Mouse (Mus musculus): Measurements from ENCODE around the gene Mrpl44.

Mrpl44 gene

DNA sequence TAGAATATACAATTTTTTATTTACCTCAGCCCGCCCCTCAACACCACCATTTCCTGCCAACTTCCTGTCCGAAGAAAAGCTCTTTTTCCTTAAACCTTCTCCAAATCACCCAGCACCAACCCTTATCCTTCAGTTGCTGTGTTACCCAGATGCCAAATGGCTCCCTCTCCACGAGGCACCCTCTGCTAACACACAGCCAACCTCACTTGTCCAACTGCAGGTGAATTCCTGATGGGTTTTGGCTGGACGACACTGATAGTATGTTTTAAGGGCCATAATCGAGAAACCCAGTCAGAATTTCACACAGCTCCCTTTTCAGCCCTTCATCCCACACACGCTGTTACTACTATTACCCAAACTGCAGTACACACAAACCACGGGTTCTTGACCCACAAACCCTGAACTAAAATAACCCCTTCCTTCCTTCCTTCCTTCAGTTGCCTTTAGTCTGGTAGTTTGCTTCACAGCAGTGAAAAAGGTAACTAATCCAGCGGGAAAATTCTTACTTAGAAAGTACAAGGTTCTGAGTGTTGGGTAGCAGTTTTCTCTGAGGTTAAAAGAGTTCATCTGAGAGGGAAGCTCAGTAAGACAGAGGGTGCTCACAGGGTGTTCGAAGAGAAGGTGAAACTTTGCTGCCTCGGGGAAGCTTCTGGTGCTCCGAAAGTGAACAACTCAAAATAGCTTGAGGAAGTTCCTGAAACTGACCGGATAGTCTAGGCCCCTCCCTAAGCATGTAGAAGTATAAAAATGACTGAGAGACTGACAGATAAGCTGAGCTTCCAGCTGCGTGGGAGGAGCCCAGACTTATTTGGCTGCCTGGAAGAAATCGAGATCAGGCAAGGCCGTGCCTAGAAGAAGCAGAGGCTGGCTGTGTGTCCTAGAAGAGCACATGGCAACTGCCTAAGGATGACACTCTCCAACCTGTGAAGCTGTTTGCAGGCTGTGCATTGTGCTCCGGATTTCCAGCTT is 13.3 kb upstream of the Mrpl44 start:
- no peak for DNase-seq (ENCODE audit: low read depth, low spot score)

DNA sequence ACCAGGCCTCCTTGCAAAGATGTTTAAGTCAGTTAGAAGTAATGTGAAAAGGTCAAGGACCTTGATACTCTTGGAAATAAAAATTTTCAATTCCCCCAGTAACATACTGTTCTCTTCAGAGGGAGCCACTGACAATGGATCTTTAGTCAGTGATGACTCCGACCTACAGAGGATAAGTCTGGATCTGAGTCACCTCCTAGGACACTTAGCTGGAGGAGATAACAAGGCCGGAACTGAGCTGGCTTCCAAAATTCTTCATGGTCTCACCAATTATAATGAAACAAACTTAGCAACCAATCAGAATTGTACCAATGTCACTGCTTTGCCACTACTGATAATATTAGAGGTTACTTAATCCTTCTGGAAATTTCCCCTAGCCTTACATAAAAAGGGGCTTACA is 11.8 kb upstream of the Mrpl44 start:
- no peak for DNase-seq (ENCODE audit: low read depth, low spot score)

DNA sequence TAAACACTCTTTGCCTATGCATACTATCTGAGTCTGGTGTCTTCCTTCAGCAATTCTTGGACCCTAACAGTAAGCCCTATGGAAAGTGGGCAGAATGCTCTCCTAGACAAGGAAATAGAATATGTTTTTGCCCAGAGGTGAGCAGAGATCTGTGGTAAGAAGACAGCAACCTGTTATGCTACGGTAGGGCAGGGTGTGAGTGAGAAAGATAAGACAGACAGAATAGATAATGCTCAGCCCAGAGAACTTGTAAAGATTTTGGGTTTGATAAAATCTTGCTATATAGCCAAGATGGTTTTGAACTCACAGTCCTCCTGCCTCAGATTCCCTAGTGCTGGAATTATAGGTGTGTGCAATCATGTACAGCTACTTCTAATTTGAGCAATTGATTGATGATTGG is 11.3 kb upstream of the Mrpl44 start:
- DNase-seq (ENCODE audit: low read depth, low spot score), result no peak

DNA sequence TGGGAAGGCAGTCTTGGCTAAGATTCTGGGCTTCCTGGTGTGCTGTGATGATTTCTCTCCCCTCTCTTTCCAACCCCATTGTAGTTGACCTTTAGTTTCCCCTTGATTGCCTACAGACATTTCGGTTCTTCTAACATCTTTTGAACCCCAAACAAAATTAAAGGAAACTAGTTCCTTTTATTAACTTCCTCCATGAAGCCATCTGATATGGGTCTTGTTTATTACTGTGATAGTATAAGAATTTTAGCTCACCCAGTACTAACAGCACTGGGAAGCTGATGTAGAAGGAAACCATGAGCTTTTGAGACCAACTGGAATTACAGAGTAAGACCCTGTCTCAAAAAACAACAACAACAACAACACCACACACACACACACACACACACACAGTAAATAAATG is 7.6 kb upstream of the Mrpl44 start:
- DNase-seq (ENCODE audit: low read depth, low spot score), result no peak

DNA sequence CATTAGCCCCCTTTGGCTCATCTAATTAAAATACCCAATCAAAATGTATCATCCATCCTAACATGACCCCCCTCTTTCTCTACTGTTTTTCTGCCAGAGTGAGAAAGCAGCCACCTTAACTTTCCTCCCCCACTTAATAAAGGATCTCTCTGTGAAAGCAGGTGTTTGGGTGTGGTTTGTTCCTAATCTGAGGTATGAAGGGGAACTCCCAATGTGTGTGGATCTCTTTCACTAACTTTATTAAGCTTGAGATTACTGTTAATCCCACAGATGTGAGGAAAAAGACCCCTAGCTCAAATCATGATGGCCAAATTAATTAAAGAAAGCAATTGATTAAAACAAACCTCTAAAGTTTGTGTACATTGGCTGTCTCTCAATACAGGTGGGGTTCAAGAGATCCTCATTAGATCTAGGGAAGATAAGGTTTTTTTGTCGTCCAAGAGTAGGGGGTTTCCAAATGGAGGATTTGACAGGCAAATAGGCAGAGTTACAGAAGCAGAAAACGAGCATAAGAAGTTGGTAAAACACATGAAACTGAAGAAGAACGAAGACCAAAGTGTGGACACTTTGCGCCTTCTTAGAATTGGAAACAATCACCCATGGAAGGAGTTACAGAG is 1.5 kb upstream of the Mrpl44 start:
- no peak for DNase-seq (ENCODE audit: low read depth, low spot score)

DNA sequence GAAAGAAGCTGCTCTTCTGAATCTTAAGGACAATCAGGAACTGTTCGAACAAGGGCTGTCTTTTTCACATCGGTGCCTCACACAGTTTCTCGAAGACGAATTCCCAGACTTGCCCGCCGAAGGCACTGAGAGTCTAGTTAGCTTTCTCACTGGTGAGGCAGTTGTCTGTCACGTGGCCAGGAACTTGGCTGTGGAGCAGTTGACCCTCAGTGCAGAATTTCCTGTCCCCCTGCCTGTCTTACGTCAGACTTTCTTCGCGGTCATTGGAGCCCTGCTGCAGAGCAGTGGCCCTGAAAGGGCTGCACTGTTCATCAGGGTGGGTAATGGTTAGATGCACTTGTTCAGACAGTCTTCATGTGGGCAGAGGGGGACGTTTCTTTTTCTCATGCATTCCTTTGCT is 2.2 kb downstream of the Mrpl44 start:
- no peak for DNase-seq (ENCODE audit: low read depth, low spot score)

DNA sequence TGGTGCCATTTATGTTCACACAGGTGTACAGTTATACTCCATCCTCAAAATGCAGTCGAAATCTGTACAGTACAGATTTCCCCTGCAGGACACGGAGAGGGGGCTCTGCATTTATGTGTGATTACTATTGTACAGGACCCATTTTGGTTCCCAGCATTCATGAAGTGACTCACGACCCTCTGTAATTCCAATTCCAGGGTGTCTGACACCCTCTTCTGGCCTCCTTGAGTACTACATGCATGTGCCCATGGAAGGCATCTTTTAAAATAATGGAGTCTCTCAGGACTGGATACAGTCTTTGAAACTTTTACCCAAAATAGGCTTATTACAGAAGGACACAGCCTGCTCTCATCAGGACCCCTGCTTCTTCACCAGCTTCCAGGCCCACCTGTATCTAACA is 6.6 kb downstream of the Mrpl44 start:
- peak; percentile 53 for DNase-seq (ENCODE audit: low read depth, low spot score)

DNA sequence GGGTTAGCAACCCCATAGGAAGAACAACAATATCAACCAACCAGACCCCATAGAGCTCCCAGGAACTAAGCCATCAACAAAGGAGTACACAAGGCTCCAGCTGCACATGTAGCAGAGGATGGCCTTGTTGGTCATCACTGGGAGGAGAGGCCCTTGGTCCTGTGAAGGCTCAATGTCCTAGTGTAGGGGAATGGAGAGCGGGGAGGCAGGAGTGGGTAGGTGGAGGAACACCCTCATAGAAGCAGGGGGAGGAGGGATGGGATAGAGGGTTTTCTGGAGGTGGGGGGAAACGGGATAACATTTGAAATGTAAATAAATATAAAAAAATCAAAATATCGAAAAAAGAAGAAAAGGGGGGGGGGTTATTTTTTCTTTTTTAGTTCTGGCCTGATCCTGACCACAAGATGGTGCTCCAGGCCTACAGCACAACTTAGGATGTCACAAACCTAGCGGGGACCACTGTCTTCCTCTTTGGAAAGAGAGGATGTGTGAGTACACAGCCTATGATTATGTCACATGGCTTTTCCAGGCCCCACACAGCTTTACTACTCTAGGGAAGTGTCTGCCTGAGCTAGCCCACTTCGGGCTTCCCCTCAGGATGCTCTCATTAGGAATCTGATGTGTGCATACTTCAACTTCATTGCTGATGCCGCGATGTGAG is 10.6 kb downstream of the Mrpl44 start:
- no peak for DNase-seq (ENCODE audit: low read depth, low spot score)

DNA sequence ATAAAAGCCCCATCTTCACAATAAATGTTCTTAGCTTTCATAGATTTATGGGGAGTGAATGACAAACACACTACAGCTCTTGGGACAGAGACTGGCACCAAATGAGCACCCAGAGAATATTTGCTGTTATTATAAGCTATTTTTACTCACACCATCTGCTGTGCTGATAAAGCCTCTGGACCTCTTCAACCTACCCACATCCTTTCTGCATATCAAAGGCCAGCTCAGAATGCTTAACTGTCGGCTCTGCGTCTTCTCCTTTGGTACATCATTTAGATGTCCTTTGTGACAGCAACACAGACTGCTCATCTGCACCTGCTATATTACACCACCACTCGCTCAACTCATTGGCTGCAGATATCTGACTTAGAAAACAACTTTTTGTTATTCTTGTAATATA is 21.3 kb downstream of the Mrpl44 start:
- DNase-seq (ENCODE audit: low read depth, low spot score), result no peak

DNA sequence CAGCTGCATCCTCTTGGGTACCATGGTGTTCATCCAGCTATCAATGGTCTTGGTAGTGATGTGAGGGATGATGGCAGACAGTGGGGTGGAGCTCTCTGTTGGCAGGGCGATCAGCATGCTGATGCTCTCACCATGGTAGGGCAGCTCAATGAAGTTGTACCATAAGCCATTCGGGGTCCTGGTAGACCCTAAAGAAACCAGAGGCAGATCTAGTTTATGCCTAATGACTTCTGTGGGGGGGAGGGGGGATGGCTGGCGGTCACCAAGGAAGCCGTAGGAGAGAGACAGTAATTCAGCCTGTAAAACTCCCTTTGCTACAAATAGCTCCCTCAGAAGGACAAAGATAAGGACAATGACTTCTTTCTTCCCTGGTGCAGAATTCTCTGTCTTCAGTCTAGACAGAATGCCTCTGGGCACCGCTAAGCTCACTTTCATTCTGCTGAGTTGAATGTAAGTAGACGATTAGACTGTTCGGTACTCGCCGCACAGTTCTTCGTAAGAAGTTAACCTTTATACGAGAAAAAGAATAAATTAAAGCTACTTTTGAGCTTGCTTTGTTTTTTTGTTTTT is 27.1 kb downstream of the Mrpl44 start:
- DNase-seq (ENCODE audit: low read depth, low spot score), result no peak

DNA sequence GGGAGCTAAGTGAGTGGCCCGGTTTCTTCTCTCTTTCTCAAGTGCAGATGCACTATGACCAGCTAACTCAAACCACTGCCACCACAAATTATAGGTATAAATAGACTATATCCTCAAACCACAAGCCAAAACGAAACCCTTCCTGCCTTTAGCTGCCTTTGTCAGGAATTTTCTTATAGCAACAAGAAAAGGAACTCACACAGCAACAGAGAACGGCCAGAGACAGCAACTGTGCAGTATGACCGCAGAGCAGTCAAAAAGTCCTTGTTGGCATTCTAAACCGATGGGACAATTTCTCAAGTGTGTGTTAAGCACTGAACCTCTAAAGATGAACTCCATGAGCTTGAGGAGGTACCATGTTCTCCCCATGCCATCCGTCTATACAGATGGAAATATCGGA is 27.8 kb downstream of the Mrpl44 start:
- no peak for DNase-seq (ENCODE audit: low read depth, low spot score)

DNA sequence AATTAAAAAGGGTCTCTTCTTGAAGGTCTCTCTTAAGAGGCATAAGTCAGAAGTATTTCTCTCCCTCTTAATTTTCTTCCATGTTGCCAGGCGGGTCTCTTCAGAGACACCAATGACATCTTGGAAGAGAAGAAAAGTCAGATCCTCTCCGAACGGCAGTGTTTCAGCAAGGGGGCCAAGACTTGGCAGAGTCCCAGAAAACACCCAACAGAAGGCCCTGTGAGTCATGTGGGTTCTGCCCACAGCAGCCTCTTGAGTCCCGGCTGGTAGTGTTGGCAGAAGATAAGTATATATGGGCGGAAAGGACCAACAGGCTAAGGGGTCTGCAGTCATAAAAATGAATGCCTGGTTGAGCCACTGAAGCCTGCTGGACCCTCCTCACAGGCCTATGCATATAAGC is 31.0 kb downstream of the Mrpl44 start:
- no peak for DNase-seq (ENCODE audit: low read depth, low spot score)

DNA sequence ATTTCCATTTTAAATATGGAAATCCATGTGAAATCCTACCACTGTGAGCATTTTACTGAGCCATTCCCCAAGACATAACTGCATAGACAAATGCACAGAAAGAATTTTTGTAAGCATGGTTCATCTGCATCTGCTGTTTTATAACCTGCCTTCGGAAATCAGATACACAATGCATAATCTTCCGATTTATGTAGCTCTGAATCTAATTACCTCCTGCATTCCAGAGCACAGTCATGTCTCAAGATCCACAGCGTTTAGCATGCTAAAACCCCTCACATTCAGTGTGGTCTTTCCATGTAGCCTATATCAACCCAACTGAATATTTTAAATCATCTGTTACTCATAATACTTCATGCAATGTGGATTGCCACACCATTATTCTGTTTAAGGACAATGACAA is 33.6 kb downstream of the Mrpl44 start:
- DNase-seq (ENCODE audit: low read depth, low spot score), result no peak

DNA sequence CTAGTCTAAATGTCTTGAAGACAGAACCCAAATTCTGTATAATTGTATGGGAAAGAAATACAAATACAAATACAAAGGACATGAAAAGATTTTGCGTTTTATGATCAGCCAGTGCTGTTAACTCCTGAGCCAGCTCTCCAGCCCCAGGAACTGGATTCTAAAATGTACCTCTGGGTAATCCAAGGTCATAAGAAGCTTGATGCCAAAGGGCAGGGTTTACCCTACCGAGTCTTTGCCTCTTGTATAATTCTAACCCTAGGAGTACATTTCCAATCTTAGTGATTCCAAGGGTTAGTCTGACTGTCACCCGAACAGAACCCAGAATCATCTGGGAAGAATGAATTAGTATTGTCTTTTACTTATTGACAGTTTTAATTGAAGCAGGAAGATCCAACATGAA is 39.6 kb downstream of the Mrpl44 start:
- DNase-seq (ENCODE audit: low read depth, low spot score), result no peak

DNA sequence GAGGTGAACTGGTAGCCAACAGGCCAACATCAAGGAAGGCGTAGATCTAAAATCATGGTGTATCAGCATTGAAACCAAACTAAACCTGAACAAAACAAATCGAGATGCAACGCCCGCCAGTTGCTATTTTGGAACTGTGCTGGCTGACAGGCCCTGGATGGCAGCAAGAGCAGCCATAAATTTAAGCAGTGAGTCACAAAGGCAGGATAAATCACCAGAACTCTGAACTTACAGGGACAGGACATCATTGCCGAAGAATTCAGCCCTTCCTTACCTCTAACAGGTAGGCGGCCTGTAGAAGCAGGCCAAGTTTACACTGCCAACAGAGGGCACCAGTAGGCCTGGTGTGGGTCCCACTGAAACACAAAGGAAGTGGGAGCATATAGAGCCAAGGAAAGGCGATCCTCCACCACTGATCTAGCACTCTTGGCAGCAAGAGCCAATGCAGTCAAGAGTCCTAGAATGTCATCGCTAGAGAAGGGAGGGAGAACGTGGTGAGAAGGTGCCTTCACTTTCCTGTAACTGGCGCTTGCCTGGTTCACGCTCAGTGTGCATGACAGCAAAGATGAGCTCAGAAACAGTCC is 43.6 kb downstream of the Mrpl44 start:
- DNase-seq (ENCODE audit: low read depth, low spot score), result no peak

DNA sequence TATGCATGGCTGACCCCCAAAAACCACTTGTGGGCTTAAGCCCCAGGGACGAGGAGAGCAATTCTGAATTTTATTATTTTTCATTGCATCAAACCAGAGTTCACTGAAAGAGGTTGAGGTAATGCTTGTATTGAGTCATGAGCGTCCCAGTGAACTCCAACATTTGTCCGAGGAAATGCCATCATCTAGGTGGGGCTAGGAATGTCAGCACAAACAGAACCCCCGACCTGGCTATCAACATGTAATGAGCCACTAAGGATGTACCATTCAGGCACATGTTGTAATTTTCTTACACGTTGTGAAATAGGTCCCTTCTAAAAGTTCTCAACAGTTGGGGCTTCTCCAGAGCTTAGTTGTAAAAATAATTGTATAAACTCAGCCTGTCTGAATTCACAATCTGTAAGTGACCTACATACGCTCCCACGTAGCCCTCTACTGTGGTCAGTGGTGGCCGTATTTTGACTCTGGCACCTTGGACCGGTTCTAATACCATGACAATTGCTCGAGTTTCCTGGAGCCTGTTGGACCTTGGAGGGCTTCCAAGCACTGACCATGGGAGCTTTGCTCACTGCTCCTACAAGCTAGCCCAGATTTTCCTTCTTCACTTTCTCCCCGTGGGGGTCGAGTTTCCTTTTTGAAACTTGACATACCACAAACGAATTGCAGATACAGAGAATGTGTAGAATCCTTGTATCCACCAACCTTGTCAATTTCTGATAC is 47.1 kb downstream of the Mrpl44 start:
- no peak for DNase-seq (ENCODE audit: low read depth, low spot score)

DNA sequence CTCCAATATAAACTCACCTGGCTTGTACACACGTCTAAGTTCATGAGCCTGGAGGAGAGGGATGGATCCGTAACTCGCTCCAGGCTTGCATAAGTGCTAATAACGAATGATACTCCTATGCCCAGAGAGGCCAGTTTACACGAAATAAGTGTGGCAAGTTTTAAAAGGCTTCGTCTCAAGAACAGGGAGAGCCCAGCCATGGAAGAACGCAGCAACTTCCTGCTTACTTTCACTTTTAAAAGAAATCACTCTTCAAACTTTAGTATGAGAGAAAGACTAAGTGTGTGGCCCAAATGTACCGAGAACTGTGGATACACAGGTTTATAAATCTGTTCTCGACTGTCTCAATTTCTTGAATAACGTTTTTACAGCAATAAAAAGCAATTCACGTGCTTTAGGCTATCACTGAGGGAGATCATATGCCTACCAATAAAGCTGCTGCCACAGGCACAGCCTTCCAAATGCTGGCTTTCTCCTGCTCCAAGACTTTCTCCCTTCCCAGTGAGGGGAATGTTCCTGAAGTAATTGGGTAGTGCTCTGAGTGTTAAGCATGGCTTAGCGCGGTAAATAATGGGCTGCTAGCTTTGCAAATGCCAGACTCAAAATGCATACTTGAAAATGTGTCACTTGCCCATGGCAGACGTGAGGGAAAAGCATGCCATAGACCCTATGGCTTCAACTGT is 48.3 kb downstream of the Mrpl44 start:
- DNase-seq (ENCODE audit: low read depth, low spot score), result no peak

Measured in R1 (cell line).